Mouse (Mus musculus) heart, embryonic 10.5 days (tissue): ENCODE data around the gene Naa40. TPM values are rescaled to one million over a fixed set of nuclear protein-coding genes. Genes with fewer than 3 reads are reported as not detected.

Experiments used
- DNase-seq: peaks from one replicate; pipeline ENCODE4 v3.0.0-alpha.2; 2017; ENCODE audit warnings: low spot score
- H3K27ac ChIP-seq: fragments of 300-500 bp; sonication (generic); 2 replicates; pipeline ENCODE4 v1.5.1; 2016; ENCODE audit warnings: mild to moderate bottlenecking
- H3K27me3 ChIP-seq: fragments of 300-500 bp; sonication (generic); 2 replicates; pipeline ENCODE4 v1.6.1; 2016; ENCODE audit warnings: mild to moderate bottlenecking; ENCODE audit not compliant: poor library complexity, insufficient read depth, severe bottlenecking
- H3K36me3 ChIP-seq: fragments of 300-500 bp; sonication (generic); 2 replicates; pipeline ENCODE4 v1.6.1; 2016; ENCODE audit warnings: mild to moderate bottlenecking, moderate library complexity
- H3K4me1 ChIP-seq: fragments of 300-500 bp; sonication (generic); 2 replicates; pipeline ENCODE4 v1.6.1; 2016; ENCODE audit warnings: mild to moderate bottlenecking
- H3K4me3 ChIP-seq: fragments of 300-500 bp; sonication (generic); 2 replicates; pipeline ENCODE4 v1.5.1; 2016; ENCODE audit warnings: mild to moderate bottlenecking, moderate library complexity
- H3K9me3 ChIP-seq: fragments of 300-500 bp; sonication (generic); 2 replicates; pipeline ENCODE4 v1.6.1; 2016; ENCODE audit warnings: mild to moderate bottlenecking, moderate library complexity
- WGBS: fragments of 180-500 bp; shearing (Covaris S2); methylation state at CpG from one replicate; pipeline ENCODE4 v1.1.7; 2016; 5-methylcytosine and 5-hydroxymethylcytosine counted together
- polyA plus RNA-seq: library from polyadenylated mRNA; unstranded; fragments of >200 nt; fragmentation: Nextera tagmentation; extraction: Ambion mirVana; gene quantifications from 2 replicates; pipeline ENCODE4 v1.2.1, GENCODE M21; 2016

Naa40 gene
- polyA plus RNA-seq, 1 experiment from 2014 or later: 67.6 TPM

- Histone ChIP-seq H3K4me1 (peaks cover 53% of the 10 kb centered on the region), H3K27me3 (peaks cover 97% of the 10 kb centered on the region), H3K9me3 (no peaks in the 10 kb centered on the region), H3K4me3 (peak overlapping the region; percentile 36), H3K27ac (peak overlapping the region; percentile 62), H3K36me3 (no peaks in the 10 kb centered on the region)
- no peak for DNase-seq
- WGBS: 7% methylated on average over 23 of the region's 23 CpGs
Observed at GRCm38 (mm10) chr19:7182273-7182949, 58.6 kb downstream of the Naa40 start.

DNA sequence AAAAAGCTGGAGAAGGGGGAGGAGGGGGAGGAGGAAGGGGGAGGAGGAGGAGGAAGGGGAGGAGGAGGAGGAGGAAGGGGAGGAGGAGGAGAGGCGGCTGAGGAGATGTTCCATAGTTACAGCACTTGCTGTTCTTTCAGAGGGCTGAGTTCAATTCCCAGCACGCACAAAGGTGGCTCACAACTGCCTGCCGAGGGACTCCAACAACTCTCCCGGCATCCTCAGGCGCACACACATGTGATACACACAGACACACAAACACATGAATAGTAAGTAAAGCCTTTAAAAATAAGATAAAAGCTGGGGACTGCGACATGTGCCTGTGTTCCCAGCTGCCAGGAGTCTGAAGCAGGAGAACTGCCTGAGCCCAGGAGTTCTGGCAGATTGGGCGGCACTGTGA lies 59.5 kb downstream of the Naa40 start:
- H3K9me3 ChIP-seq: no peaks in the 10 kb centered on the region
- peaks cover 92% of the 10 kb centered on the region for H3K27me3 ChIP-seq
- no peak for DNase-seq
- no peaks in the 10 kb centered on the region for H3K36me3 ChIP-seq
- H3K4me1 ChIP-seq: peaks cover 53% of the 10 kb centered on the region
- 66% methylated on average over 7 of the region's 7 CpGs for WGBS
- H3K4me3 ChIP-seq: no peak overlapping the region
- no peak overlapping the region for H3K27ac ChIP-seq

DNA sequence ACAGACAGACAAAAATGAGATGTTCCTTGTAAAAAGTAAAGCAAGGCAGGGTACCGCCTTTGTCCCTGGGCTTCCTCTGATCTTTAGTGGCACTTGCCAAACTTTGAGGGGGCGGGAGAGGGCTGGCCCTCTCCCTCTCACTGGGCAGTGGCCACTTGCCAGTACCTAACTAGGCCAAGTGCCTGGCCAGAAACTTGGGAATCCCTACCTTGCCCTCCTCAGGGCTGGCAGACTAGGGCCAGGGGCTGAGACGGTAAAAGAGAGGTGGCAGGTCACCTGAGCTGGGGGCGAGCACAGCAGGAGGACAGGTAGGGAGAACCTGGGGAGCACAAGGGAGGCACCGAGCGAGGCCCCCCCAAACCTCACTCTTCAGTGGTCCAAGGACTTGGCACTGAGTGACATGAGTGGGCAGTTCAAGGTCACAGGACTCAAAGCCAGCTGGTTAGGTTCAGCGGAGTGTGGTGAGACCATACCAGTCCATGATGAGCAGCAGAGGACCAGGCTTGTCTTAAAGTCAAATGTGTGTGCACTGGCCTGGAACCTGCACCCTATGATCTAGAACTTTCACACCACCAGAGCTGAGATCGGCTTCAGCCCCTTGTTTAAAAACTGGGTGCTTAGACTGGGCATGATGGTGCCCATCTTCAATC lies 60.1 kb downstream of the Naa40 start:
- H3K36me3 ChIP-seq: no peaks in the 10 kb centered on the region
- no peak overlapping the region for H3K4me3 ChIP-seq
- H3K9me3 ChIP-seq: no peaks in the 10 kb centered on the region
- H3K4me1 ChIP-seq: peaks cover 53% of the 10 kb centered on the region
- WGBS: 78% methylated on average over 8 of the region's 8 CpGs
- H3K27me3 ChIP-seq: peaks cover 92% of the 10 kb centered on the region
- DNase-seq: no peak
- H3K27ac ChIP-seq: no peak overlapping the region

GRCm38 (mm10) chr19:7178841-7179452 lies 62.0 kb downstream of the Naa40 start:
- Histone ChIP-seq H3K4me1 (peaks cover 45% of the 10 kb centered on the region), H3K4me3 (no peak overlapping the region), H3K9me3 (no peaks in the 10 kb centered on the region), H3K36me3 (no peaks in the 10 kb centered on the region), H3K27me3 (peaks cover 82% of the 10 kb centered on the region), H3K27ac (no peak overlapping the region)
- 31% methylated on average over 3 of the region's 3 CpGs for WGBS
- no peak for DNase-seq

DNA sequence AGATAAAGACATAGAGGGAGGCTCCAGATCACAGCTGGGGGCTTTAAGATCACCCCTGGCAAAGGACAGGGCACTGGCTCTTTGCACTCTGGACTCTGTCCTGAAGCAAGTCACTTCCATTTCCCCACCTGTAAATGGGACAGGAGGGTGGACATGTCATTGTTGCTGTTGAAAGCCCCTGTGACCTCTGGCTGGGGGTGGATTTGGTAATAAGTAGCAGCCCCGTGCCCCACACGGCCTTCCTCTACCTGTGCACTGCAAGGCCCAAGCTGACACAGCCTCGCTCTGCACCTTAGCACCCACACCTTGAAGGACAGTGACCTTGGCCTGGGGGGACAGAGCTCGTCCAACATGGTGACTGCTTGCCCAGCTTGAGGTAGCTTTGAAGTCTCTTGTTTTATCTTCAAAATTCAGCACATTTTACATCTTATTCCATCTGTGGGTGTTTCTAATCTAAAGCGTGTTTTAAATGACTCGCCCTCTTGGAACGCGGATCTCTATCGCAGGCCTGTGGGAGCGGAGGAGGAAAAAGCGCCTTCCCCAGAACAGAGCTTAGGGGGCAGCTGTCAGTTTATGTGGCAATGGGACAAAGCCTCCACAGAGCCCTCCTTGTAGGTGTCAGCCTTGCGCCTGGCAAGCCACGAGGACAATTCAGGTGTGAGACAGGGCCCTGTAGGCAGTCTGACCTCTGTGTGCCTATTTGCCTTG lies 63.0 kb downstream of the Naa40 start:
- no peaks in the 10 kb centered on the region for H3K9me3 ChIP-seq

GRCm38 (mm10) chr19:7176041-7176696 lies 64.8 kb downstream of the Naa40 start:
- Histone ChIP-seq H3K4me3 (no peak overlapping the region), H3K4me1 (peaks cover 48% of the 10 kb centered on the region), H3K9me3 (no peaks in the 10 kb centered on the region), H3K36me3 (no peaks in the 10 kb centered on the region), H3K27me3 (peaks cover 60% of the 10 kb centered on the region), H3K27ac (no peak overlapping the region)
- WGBS: 8% methylated on average over 11 of the region's 11 CpGs
- no peak for DNase-seq

More for the DNA sequence above, 63.0 kb downstream of the Naa40 start:
- H3K27me3 ChIP-seq: peaks cover 78% of the 10 kb centered on the region
- peaks cover 44% of the 10 kb centered on the region for H3K4me1 ChIP-seq
- H3K4me3 ChIP-seq: no peak overlapping the region
- 0 out of 2 replicates have a peak overlapping the region, but pooled peaks have one; percentile 36 for H3K27ac ChIP-seq
- 38% methylated on average over 13 of the region's 13 CpGs for WGBS
- no peak for DNase-seq
- no peaks in the 10 kb centered on the region for H3K36me3 ChIP-seq

Other genes with a start within 250 kb of the Naa40 start
- gene Dnajc4, start 248.6 kb downstream of the Naa40 start, polyA plus RNA-seq: 24.6 and 29.5 TPM in 2 replicates
- 23.9 and 25.2 TPM in 2 replicates for gene Nudt22, start 245.1 kb downstream of the Naa40 start, polyA plus RNA-seq
- gene Trpt1, start 245.1 kb downstream of the Naa40 start, polyA plus RNA-seq: 11.3 and 16.7 TPM in 2 replicates
- gene Fermt3, start 221.7 kb downstream of the Naa40 start, polyA plus RNA-seq: 10.6 and 22.7 TPM in 2 replicates
- gene Stip1, start 201.2 kb downstream of the Naa40 start, polyA plus RNA-seq: 320 and 388 TPM in 2 replicates
- gene Macrod1, start 184.4 kb downstream of the Naa40 start, polyA plus RNA-seq: 8.0 and 12.4 TPM in 2 replicates
- 0.53 and 1.0 TPM in 2 replicates for gene Flrt1, start 135.5 kb downstream of the Naa40 start, polyA plus RNA-seq
- 198 and 212 TPM in 2 replicates for gene Otub1, start 34.9 kb downstream of the Naa40 start, polyA plus RNA-seq
- gene Cox8a, start 23.6 kb downstream of the Naa40 start, polyA plus RNA-seq: 1,294 and 1,907 TPM in 2 replicates
- gene Rcor2, start 26.1 kb upstream of the Naa40 start, polyA plus RNA-seq: 18.5 and 27.1 TPM in 2 replicates
- gene Mark2, start 100.7 kb upstream of the Naa40 start, polyA plus RNA-seq: 37.4 and 50.6 TPM in 2 replicates
- 26.8 and 35.5 TPM in 2 replicates for gene Spindoc, start 141.8 kb upstream of the Naa40 start, polyA plus RNA-seq
- 3.1 and 5.1 TPM in 2 replicates for gene 2700081O15Rik, start 176.4 kb upstream of the Naa40 start, polyA plus RNA-seq
- 132 and 143 TPM in 2 replicates for gene Rtn3, start 242.1 kb upstream of the Naa40 start, polyA plus RNA-seq